Mouse (Mus musculus): Measurements from ENCODE around the gene Elavl3.

- TF ChIP-seq SMC3 (IDR thresholded peaks at IDR 0.05; ENCODE audit: low read depth, low read length) = no peak
- no peak for TF ChIP-seq TAL1 (IDR thresholded peaks at IDR 0.05; ENCODE audit: low read length)
- TF ChIP-seq GATA1 (IDR thresholded peaks at IDR 0.05; ENCODE audit: low read depth, low read length) = no peak
- TF ChIP-seq CTCF (IDR thresholded peaks at IDR 0.05 in 2 of 3, conservative IDR thresholded peaks at IDR 0.05 in 1 of 3; ENCODE audit: control insufficient read depth in 1 of 3, insufficient read depth in 1 of 3, low read depth in 2 of 3, low read length in 3 of 3, poor library complexity in 1 of 3, severe bottlenecking in 1 of 3) = no peak
- TF ChIP-seq ETS1 (IDR thresholded peaks at IDR 0.05; ENCODE audit: low read depth, low read length) = no peak
- TF ChIP-seq E2F4 (IDR thresholded peaks at IDR 0.05; ENCODE audit: borderline replicate concordance, low read depth, low read length) = no peak
- no peak for TF ChIP-seq EP300 (IDR thresholded peaks at IDR 0.05; ENCODE audit: low read depth in 1 of 2, low read length in 2 of 2)
These were observed 9.5 kb upstream of the Elavl3 start for GRCm38 (mm10) chr9:22061339-22061738.

All from MEL (cell line).